Mouse (Mus musculus) testis, adult 2 months (tissue): ENCODE results near the gene Agrp.

Experiments
- CTCF ChIP-seq: fragments of 200-500 bp; IDR thresholded peaks from 2 replicates; pipeline ENCODE4 v1.5.1; 2012; ENCODE audit warnings: low read depth, mild to moderate bottlenecking, inconsistent platforms, low read length, moderate library complexity; ENCODE audit not compliant: control insufficient read depth, insufficient read depth, insufficient replicate concordance
- POLR2A ChIP-seq: fragments of 200-500 bp; IDR thresholded peaks from 2 replicates; pipeline ENCODE4 v1.6.1; 2012; ENCODE audit warnings: low read depth, mild to moderate bottlenecking, inconsistent platforms, low read length, moderate library complexity; ENCODE audit not compliant: control insufficient read depth

DNA sequence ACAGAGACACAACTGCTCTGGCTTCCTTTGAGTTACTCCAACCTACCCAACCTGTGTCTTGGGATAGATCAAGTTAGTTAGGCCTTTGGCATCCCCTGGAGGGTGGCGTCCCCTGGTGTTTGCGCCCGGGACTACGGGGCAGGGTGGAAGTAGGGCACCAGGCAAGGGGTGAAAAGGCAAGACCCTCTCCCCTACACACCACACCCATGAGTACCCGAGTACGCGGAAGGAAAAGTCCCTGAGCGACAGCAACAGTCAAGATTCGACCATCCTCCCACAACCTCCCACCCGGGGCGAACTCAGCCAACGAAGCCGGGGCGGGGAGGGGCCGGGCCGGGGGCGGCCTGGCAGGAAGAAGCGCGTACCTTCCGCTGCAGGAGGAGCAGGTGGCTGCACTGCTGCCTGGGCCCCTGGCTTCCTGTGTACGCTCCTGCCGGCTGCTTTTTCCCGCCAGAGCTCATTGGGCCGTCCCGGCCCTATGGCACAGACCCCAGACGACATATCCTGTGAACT, 48.7 kb upstream of the Agrp start, which contains the start of gene Carmil2:
- TF ChIP-seq CTCF (peak; percentile 70; the same call in 1 of the 2 replicates), POLR2A (no peak)
